Mouse (Mus musculus) intestine, embryonic 15.5 days (tissue): Measurements from ENCODE around the gene Mc3r. TPM values are rescaled to one million over a fixed set of nuclear protein-coding genes. Genes with fewer than 3 reads are reported as not detected.

Source experiments
- ATAC-seq: fragments of 200-750 bp; cut with Nextera tagmentation; 2 replicates; pipeline ENCODE4 v1.8.0; 2017; ENCODE audit warnings: moderate TSS enrichment, moderate library complexity
- H3K27ac ChIP-seq: fragments of 300-500 bp; sonication (generic); 2 replicates; pipeline ENCODE4 v1.5.1; 2015; ENCODE audit warnings: mild to moderate bottlenecking, inconsistent platforms
- H3K27me3 ChIP-seq: fragments of 300-500 bp; sonication (generic); replicated peaks from 2 replicates; pipeline ENCODE4 v1.6.1; 2015; ENCODE audit warnings: inconsistent platforms
- H3K36me3 ChIP-seq: fragments of 300-500 bp; sonication (generic); 2 replicates; pipeline ENCODE4 v1.6.1; 2015; ENCODE audit warnings: inconsistent platforms
- H3K4me1 ChIP-seq: fragments of 300-500 bp; sonication (generic); replicated peaks from 2 replicates; pipeline ENCODE4 v1.6.1; 2015; ENCODE audit warnings: inconsistent platforms
- H3K4me2 ChIP-seq: fragments of 300-500 bp; sonication (generic); replicated peaks from 2 replicates; pipeline ENCODE4 v1.6.1; 2015; ENCODE audit warnings: mild to moderate bottlenecking, inconsistent platforms
- H3K4me3 ChIP-seq: fragments of 300-500 bp; sonication (generic); replicated peaks from 2 replicates; pipeline ENCODE4 v1.5.1; 2015; ENCODE audit warnings: inconsistent platforms
- H3K9ac ChIP-seq: fragments of 300-500 bp; sonication (generic); 2 replicates; pipeline ENCODE4 v1.6.1; 2015; ENCODE audit warnings: inconsistent platforms
- H3K9me3 ChIP-seq: fragments of 300-500 bp; sonication (generic); 2 replicates; pipeline ENCODE4 v1.6.1; 2016; ENCODE audit warnings: inconsistent platforms
- WGBS: fragments of 180-500 bp; shearing (Covaris S2); methylation state at CpG from one replicate; pipeline ENCODE4 v1.1.7; 2015; 5-methylcytosine and 5-hydroxymethylcytosine counted together
- polyA plus RNA-seq: library from polyadenylated mRNA; unstranded; fragments of >200 nt; fragmentation: Nextera tagmentation; extraction: Ambion mirVana; gene quantifications from 2 replicates; pipeline ENCODE4 v1.2.1, GENCODE M21; 2015

The Mc3r gene
- polyA plus RNA-seq, 1 experiment from 2014 or later, result not detected

DNA sequence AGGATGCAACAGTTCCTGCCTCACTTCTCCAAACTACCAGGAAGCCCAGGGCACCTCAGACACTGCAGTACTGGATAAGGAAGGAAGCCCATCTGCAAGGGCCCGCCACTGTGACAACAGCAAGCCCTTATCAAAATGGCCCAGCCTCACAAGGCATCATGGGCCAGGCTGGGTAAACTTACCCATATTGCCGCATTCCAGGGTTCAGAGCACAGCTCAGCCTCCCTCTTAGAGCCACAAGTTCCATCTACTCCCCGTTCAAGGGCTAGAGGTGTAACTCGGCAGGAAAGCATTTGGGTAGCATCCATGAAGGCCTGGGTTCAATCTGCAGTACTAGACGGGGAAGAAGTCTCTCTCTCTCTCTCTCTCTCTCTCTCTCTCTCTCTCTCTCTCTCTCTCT lies 11.8 kb downstream of the Mc3r start:
- ATAC-seq, result peak; percentile 63; the same call in 1 of the 2 replicates
- H3K27ac ChIP-seq, result no peak overlapping the region
- no peak overlapping the region for H3K4me3 ChIP-seq
- H3K4me1 ChIP-seq, result no peaks in the 10 kb centered on the region
- no peaks in the 10 kb centered on the region for H3K27me3 ChIP-seq
- 77% methylated on average over 5 of the region's 5 CpGs for WGBS
- no peak overlapping the region for H3K9ac ChIP-seq
- H3K9me3 ChIP-seq, result no peaks in the 10 kb centered on the region
- H3K36me3 ChIP-seq, result no peaks in the 10 kb centered on the region
- H3K4me2 ChIP-seq, result no peak overlapping the region

DNA sequence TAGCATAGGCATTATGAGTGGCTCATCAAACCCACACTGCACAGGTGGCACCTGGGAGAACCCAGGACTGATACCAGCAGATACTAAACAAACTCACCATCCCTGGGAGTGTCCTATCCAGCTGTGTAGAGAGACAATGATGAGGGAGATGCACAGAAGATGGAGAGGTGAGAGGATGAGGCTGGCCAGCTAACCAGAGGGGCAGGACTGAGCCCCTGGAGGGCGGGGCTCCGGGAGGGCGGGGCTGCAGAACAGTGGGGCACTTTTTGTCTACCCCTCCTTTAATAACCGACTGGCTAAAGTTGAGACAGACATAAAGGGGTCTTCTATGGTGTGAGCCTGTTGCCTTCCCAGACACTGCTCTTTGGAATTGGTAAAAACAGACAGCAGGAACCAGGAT lies 13.1 kb downstream of the Mc3r start:
- ATAC-seq, result no peak
- Histone ChIP-seq H3K36me3 (no peaks in the 10 kb centered on the region), H3K9me3 (no peaks in the 10 kb centered on the region), H3K9ac (no peak overlapping the region), H3K4me1 (no peaks in the 10 kb centered on the region), H3K27ac (no peak overlapping the region), H3K4me3 (no peak overlapping the region), H3K27me3 (no peaks in the 10 kb centered on the region), H3K4me2 (no peak overlapping the region)
- WGBS, result 66% methylated on average over 4 of the region's 4 CpGs

DNA sequence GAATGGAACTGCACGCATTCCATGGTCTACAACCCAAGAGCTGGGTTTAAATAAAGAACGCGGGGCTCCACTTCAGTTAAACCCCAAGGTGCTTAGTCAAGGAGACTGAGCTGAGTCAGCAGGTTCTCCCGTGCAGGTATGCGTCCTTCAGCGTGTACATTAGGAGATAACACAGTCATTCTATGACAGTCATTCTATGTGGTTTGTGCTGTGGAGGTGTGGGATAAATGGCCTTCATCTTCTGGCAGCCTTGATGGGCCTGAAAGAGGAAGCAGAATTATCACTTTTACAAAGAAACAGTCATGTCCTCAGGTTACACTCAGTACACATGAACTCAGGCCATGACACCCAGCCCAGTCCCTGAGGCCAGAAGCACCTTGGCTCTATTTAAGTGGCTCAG lies 14.9 kb downstream of the Mc3r start:
- no peaks in the 10 kb centered on the region for H3K27me3 ChIP-seq
- WGBS, result 64% methylated on average over 6 of the region's 6 CpGs
- no peaks in the 10 kb centered on the region for H3K4me1 ChIP-seq
- no peak overlapping the region for H3K9ac ChIP-seq
- H3K27ac ChIP-seq, result no peak overlapping the region
- H3K36me3 ChIP-seq, result no peaks in the 10 kb centered on the region
- H3K9me3 ChIP-seq, result no peaks in the 10 kb centered on the region
- ATAC-seq, result no peak
- no peak overlapping the region for H3K4me3 ChIP-seq
- H3K4me2 ChIP-seq, result no peak overlapping the region

DNA sequence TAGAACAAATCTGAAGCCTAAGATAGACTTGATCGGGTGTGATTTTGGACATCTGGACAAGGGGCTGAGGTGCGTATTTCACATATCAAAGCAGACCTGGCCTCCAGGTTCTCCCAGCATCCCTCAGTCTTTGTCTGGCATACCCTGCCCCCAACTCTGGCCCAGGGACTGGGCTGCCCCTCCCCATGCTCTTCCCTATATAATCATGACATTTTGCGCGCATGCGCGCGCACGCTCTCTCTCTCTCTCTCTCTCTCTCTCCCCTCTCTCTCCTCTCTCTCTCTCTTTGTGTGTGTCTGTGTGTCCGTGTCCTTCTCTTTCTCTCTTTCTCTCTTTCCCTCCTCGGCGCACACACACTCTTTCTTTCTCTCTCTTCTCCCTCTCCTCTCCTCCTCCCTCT lies 21.6 kb downstream of the Mc3r start:
- no peak overlapping the region for H3K27ac ChIP-seq

DNA sequence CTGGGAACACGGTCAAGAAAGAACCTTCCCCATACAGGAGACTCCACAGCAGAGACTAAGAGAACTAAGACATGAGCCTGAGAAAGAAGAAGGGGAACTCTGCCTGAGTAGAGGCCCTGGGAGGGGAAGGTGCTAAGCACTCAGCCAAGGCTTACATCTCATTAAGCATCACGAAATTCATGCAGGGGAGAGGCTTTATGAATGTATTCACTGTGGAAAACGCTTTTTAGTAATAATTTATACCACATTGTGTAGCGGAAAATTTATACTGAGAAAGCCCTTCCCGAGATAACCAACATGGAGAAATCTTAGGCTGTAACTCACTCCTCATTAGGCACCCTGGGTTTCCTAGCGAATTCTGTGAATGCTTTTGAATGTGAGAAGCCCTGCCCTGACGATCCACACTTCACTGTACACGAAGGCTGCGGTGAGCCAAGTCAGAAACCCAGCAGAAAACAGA lies 22.2 kb downstream of the Mc3r start:
- Histone ChIP-seq H3K36me3 (no peaks in the 10 kb centered on the region), H3K9ac (no peak overlapping the region), H3K4me3 (no peak overlapping the region), H3K27me3 (no peaks in the 10 kb centered on the region), H3K27ac (no peak overlapping the region), H3K4me1 (no peaks in the 10 kb centered on the region), H3K4me2 (no peak overlapping the region), H3K9me3 (no peaks in the 10 kb centered on the region)
- no peak for ATAC-seq
- WGBS, result 40% methylated on average over 9 of the region's 9 CpGs

More for the DNA sequence above, 21.6 kb downstream of the Mc3r start:
- Histone ChIP-seq H3K36me3 (no peaks in the 10 kb centered on the region), H3K4me3 (no peak overlapping the region), H3K4me1 (no peaks in the 10 kb centered on the region), H3K27me3 (no peaks in the 10 kb centered on the region), H3K4me2 (no peak overlapping the region), H3K9ac (no peak overlapping the region), H3K9me3 (no peaks in the 10 kb centered on the region)
- no peak for ATAC-seq
- 82% methylated on average over 11 of the region's 11 CpGs for WGBS

DNA sequence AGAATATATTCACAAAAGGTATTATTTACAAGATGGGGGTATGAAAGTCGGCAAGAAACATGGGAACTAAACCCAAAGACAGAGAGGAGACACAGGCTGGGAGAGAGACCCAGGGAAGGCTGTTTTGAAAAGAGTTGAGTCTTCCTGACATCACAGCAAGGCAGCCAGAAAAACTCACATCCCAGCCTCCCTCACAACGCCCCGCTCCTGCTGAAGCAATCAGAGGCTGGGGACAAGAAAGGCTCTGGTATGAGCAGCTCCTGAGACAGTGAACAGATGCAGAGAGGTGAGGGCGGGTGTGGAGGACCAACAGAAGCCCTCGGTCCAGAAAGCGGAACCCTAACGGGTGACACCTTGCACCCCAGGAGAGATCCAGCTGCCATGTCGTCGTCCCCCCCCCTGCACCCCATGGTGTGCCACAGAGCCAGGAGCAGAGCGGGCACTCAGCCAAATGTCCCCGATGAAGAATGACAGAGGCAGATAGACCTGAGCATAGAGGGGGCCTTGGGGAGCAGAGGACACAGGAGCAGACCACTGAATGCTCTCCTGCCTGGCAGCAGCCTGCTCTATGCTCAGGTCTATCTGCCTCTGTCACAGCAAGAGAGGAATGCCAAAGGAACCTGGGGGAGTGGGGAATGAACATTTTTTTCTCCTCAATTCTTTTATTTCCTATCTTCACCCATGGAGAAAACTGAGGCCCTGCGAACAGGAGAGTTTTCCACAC lies 22.8 kb downstream of the Mc3r start:
- Histone ChIP-seq H3K4me3 (no peak overlapping the region), H3K9ac (no peak overlapping the region), H3K4me2 (no peak overlapping the region), H3K4me1 (no peaks in the 10 kb centered on the region), H3K36me3 (no peaks in the 10 kb centered on the region), H3K27me3 (no peaks in the 10 kb centered on the region), H3K27ac (no peak overlapping the region), H3K9me3 (no peaks in the 10 kb centered on the region)
- 61% methylated on average over 12 of the region's 12 CpGs for WGBS
- ATAC-seq, result no peak

DNA sequence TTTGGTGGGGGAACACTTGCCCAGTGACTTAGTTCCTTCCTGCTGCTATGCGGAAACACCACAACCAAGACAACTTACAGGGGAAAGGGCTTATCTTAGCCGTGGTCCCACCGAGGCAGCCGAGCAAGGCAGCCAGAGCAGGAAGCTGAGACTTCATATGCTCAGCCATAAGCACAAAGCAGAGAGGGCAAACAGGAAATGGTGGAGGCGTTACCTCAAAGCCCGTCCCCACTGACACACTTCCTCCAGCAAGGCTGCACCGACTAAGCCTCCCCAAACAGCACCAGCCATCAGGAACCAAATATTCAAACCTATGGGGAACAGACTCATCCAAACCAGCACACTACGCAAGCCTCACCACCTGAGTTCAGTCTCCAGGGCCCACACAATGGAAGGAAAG lies 26.4 kb downstream of the Mc3r start:
- H3K4me1 ChIP-seq, result no peaks in the 10 kb centered on the region
- H3K36me3 ChIP-seq, result no peaks in the 10 kb centered on the region
- H3K27ac ChIP-seq, result no peak overlapping the region
- ATAC-seq, result no peak
- H3K27me3 ChIP-seq, result no peaks in the 10 kb centered on the region
- WGBS, result 76% methylated on average over 8 of the region's 8 CpGs
- no peak overlapping the region for H3K9ac ChIP-seq
- no peaks in the 10 kb centered on the region for H3K9me3 ChIP-seq
- H3K4me3 ChIP-seq, result no peak overlapping the region
- H3K4me2 ChIP-seq, result no peak overlapping the region

GRCm38 (mm10) chr2:172276155-172276554 lies 27.9 kb downstream of the Mc3r start:
- no peak for ATAC-seq
- no peak overlapping the region for H3K4me2 ChIP-seq
- no peak overlapping the region for H3K4me3 ChIP-seq
- H3K9me3 ChIP-seq, result no peaks in the 10 kb centered on the region
- H3K27ac ChIP-seq, result no peak overlapping the region
- WGBS, result 30% methylated on average over 5 of the region's 5 CpGs
- no peaks in the 10 kb centered on the region for H3K36me3 ChIP-seq
- H3K4me1 ChIP-seq, result no peaks in the 10 kb centered on the region
- no peak overlapping the region for H3K9ac ChIP-seq
- H3K27me3 ChIP-seq, result no peaks in the 10 kb centered on the region

GRCm38 (mm10) chr2:172278979-172279378 lies 30.7 kb downstream of the Mc3r start:
- Histone ChIP-seq H3K4me3 (no peak overlapping the region), H3K36me3 (no peaks in the 10 kb centered on the region), H3K27me3 (no peaks in the 10 kb centered on the region), H3K27ac (no peak overlapping the region), H3K4me1 (0 out of 2 replicates have a peak, but pooled peaks cover 3% of the 10 kb centered on the region), H3K4me2 (no peak overlapping the region), H3K9me3 (no peaks in the 10 kb centered on the region), H3K9ac (no peak overlapping the region)
- WGBS, result 87% methylated on average over 3 of the region's 3 CpGs
- ATAC-seq, result no peak

DNA sequence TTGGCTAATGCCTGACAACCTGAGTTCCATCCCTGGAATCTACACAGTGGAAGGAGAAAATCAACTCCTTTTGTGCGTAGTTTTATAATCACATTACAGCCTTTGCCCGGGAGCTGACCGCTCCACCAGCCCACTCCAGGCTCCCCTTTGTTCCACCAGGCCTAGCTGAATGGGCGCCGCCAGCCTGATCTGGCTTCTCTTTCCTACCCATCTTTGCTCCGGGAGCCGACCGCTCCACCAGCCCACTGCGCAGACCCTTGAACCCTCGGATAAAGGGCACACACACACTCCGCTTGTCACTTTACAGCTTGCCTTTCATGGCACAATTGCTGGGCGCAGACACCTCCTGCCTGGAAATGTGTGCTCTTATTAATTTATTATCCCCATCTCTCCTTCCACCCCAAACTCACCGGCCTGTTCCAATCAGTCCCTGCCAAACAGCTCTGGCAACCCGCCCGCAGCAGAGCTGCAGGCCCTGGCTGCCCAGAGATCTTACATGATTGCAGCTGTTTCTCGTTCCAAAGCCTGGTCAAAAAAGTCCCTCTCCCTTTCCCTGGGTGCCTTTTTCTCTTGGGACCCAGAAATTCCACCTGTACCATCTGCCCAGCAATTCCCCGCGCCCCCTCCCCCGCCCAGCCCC lies 33.9 kb downstream of the Mc3r start:
- Histone ChIP-seq H3K4me3 (no peak overlapping the region), H3K9me3 (no peaks in the 10 kb centered on the region), H3K9ac (no peak overlapping the region), H3K27ac (no peak overlapping the region), H3K4me1 (0 out of 2 replicates have a peak, but pooled peaks cover 3% of the 10 kb centered on the region), H3K4me2 (no peak overlapping the region), H3K27me3 (no peaks in the 10 kb centered on the region), H3K36me3 (no peaks in the 10 kb centered on the region)
- WGBS, result 68% methylated on average over 19 of the region's 19 CpGs
- ATAC-seq, result peak; percentile 31; the same call in 1 of the 2 replicates

GRCm38 (mm10) chr2:172287715-172288114 lies 39.4 kb downstream of the Mc3r start:
- Histone ChIP-seq H3K36me3 (no peaks in the 10 kb centered on the region), H3K9ac (no peak overlapping the region), H3K4me1 (no peaks in the 10 kb centered on the region), H3K4me2 (no peak overlapping the region), H3K27ac (no peak overlapping the region), H3K27me3 (no peaks in the 10 kb centered on the region), H3K4me3 (no peak overlapping the region), H3K9me3 (no peaks in the 10 kb centered on the region)
- WGBS, result 91% methylated on average over 1 of the region's 1 CpGs
- ATAC-seq, result no peak

DNA sequence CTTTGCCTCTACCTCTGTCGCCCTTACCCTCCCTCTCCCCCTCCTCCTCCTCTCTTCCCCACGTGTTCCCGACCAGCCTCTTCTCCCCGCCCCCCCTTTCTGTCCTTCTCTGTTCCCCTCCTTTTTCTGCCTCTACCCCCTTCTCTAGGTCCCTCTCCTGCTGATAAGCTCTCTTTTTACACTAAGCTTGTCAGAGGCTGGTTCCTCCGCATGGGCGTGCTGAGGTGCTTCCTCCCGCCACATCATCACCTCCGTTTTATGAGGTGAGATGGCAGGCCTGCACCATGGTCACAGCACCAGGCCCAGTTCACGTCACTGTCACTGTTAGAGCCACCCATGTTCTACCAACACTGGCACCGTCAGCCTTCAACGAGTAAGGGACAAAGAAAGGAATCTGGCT lies 40.7 kb downstream of the Mc3r start:
- ATAC-seq, result no peak
- Histone ChIP-seq H3K9ac (no peak overlapping the region), H3K4me2 (no peak overlapping the region), H3K27me3 (no peaks in the 10 kb centered on the region), H3K36me3 (no peaks in the 10 kb centered on the region), H3K27ac (no peak overlapping the region), H3K4me1 (no peaks in the 10 kb centered on the region), H3K9me3 (no peaks in the 10 kb centered on the region), H3K4me3 (no peak overlapping the region)
- 41% methylated on average over 11 of the region's 11 CpGs for WGBS

GRCm38 (mm10) chr2:172289632-172290031 lies 41.3 kb downstream of the Mc3r start:
- no peak overlapping the region for H3K9ac ChIP-seq
- H3K9me3 ChIP-seq, result no peaks in the 10 kb centered on the region
- no peak overlapping the region for H3K27ac ChIP-seq
- H3K4me2 ChIP-seq, result no peak overlapping the region
- H3K36me3 ChIP-seq, result no peaks in the 10 kb centered on the region
- no peaks in the 10 kb centered on the region for H3K4me1 ChIP-seq
- no peak overlapping the region for H3K4me3 ChIP-seq
- no peak for ATAC-seq
- H3K27me3 ChIP-seq, result no peaks in the 10 kb centered on the region
- 26% methylated on average over 1 of the region's 1 CpGs for WGBS
